Mouse (Mus musculus) forebrain, embryonic 12.5 days (tissue): ENCODE measurements around the gene Mrpl55. TPM values are rescaled to one million over a fixed set of nuclear protein-coding genes. Genes with fewer than 3 reads are reported as not detected.
A peak's percentile ranks its signal among the peaks of the same experiment; 100 is the strongest.

Experiments
- ATAC-seq: fragments of 200-750 bp; cut with Nextera tagmentation; 2 replicates; pipeline ENCODE4 v1.8.0; 2017; ENCODE audit warnings: moderate TSS enrichment; ENCODE audit not compliant: low FRiP score
- H3K27ac ChIP-seq: fragments of 300-500 bp; sonication (generic); 2 replicates; pipeline ENCODE4 v1.5.1; 2016; ENCODE audit warnings: mild to moderate bottlenecking
- H3K27me3 ChIP-seq: fragments of 300-500 bp; sonication (generic); 2 replicates; pipeline ENCODE4 v1.6.1; 2016; ENCODE audit warnings: mild to moderate bottlenecking
- H3K36me3 ChIP-seq: fragments of 300-500 bp; sonication (generic); replicated peaks from 2 replicates; pipeline ENCODE4 v1.6.1; 2016; ENCODE audit warnings: mild to moderate bottlenecking
- H3K4me1 ChIP-seq: fragments of 300-500 bp; sonication (generic); 2 replicates; pipeline ENCODE4 v1.6.1; 2016
- H3K4me2 ChIP-seq: fragments of 300-500 bp; sonication (generic); 2 replicates; pipeline ENCODE4 v1.6.1; 2016; ENCODE audit warnings: mild to moderate bottlenecking, moderate library complexity
- H3K4me3 ChIP-seq: fragments of 300-500 bp; sonication (generic); replicated peaks from 2 replicates; pipeline ENCODE4 v1.5.1; 2016; ENCODE audit warnings: mild to moderate bottlenecking
- H3K9ac ChIP-seq: fragments of 300-500 bp; sonication (generic); 2 replicates; pipeline ENCODE4 v1.6.1; 2016; ENCODE audit warnings: mild to moderate bottlenecking
- H3K9me3 ChIP-seq: fragments of 300-500 bp; sonication (generic); 2 replicates; pipeline ENCODE4 v1.6.1; 2016
- WGBS: fragments of 180-500 bp; shearing (Covaris S2); methylation state at CpG from one replicate; pipeline ENCODE4 v1.1.7; 2016; 5-methylcytosine and 5-hydroxymethylcytosine counted together
- polyA plus RNA-seq: library from polyadenylated mRNA; unstranded; fragments of >200 nt; fragmentation: Nextera tagmentation; extraction: Ambion mirVana; gene quantifications from 2 replicates; pipeline ENCODE4 v1.2.1, GENCODE M21; 2016

Gene Mrpl55
- polyA plus RNA-seq, 1 experiment from 2014 or later = 88.9 TPM

- Histone ChIP-seq H3K9me3 (no peaks in the 10 kb centered on the region), H3K36me3 (no peaks in the 10 kb centered on the region), H3K27me3 (peaks cover 48% of the 10 kb centered on the region), H3K4me3 (no peak overlapping the region), H3K4me1 (peaks cover 17% of the 10 kb centered on the region), H3K27ac (0 out of 2 replicates have a peak overlapping the region, but pooled peaks have one; percentile 26), H3K9ac (no peak overlapping the region), H3K4me2 (no peak overlapping the region)
- WGBS = 82% methylated on average over 4 of the region's 4 CpGs
- ATAC-seq = 0 out of 2 replicates have a peak, but pooled peaks have one; percentile 16
Observed at GRCm38 (mm10) chr11:59239796-59240195, 37.5 kb downstream of the Mrpl55 start.

- Histone ChIP-seq H3K4me2 (no peak overlapping the region), H3K27me3 (peaks cover 48% of the 10 kb centered on the region), H3K36me3 (no peaks in the 10 kb centered on the region), H3K4me1 (peaks cover 17% of the 10 kb centered on the region), H3K9me3 (no peaks in the 10 kb centered on the region), H3K4me3 (no peak overlapping the region), H3K9ac (no peak overlapping the region), H3K27ac (no peak overlapping the region)
- WGBS = 29% methylated on average over 1 of the region's 3 CpGs
- no peak for ATAC-seq
Observed at GRCm38 (mm10) chr11:59241841-59242240, 39.6 kb downstream of the Mrpl55 start.

DNA sequence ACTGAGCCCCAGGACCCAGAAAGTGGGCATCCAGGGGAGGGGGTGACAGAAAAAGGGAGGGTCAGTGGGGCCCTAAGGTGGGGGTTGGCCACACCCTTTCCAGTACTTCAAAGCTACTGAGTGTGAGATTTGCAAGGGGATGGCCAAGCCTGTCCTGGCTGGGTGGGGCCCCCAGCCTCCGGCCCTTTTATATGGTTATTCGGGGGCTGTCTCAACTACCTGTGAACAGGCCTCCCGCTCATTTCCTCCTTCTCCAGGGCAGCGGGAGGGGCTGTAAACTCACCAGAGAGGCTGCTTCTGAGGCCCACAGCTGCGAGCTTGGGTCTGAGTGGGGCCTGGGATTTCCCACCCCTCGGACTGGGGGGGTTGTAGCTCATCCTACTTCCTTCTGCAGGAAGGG is 41.6 kb downstream of the Mrpl55 start:
- H3K4me2 ChIP-seq = no peak overlapping the region
- H3K9me3 ChIP-seq = no peaks in the 10 kb centered on the region
- peaks cover 10% of the 10 kb centered on the region for H3K4me1 ChIP-seq
- no peaks in the 10 kb centered on the region for H3K36me3 ChIP-seq
- H3K4me3 ChIP-seq = no peak overlapping the region
- H3K9ac ChIP-seq = no peak overlapping the region
- no peak for ATAC-seq
- 48% methylated on average over 6 of the region's 6 CpGs for WGBS
- H3K27ac ChIP-seq = no peak overlapping the region
- H3K27me3 ChIP-seq = peaks cover 44% of the 10 kb centered on the region

- Histone ChIP-seq H3K27ac (no peak overlapping the region), H3K9ac (no peak overlapping the region), H3K36me3 (no peaks in the 10 kb centered on the region), H3K4me3 (no peak overlapping the region), H3K4me2 (no peak overlapping the region), H3K9me3 (no peaks in the 10 kb centered on the region), H3K27me3 (peaks cover 24% of the 10 kb centered on the region; the same call in 1 of the 2 replicates), H3K4me1 (no peaks in the 10 kb centered on the region)
- ATAC-seq = no peak
- WGBS = 77% methylated on average over 10 of the region's 10 CpGs
Observed at GRCm38 (mm10) chr11:59248101-59248500, 45.8 kb downstream of the Mrpl55 start.

Other genes with a start within 250 kb of the Mrpl55 start
- 91.9 and 92.9 TPM in 2 replicates for gene Hist3h2a, start 247.8 kb upstream of the Mrpl55 start, polyA plus RNA-seq
- gene Trim17, start 247.8 kb upstream of the Mrpl55 start, polyA plus RNA-seq = 0.89 and 1.0 TPM in 2 replicates
- gene Trim11, start 224.4 kb upstream of the Mrpl55 start, polyA plus RNA-seq = 19.2 and 20.9 TPM in 2 replicates
- gene Obscn, start 66.1 kb upstream of the Mrpl55 start, polyA plus RNA-seq = not detected in 2 replicates
- 5.9 and 6.6 TPM in 2 replicates for gene Iba57, start 38.7 kb upstream of the Mrpl55 start, polyA plus RNA-seq
- gene Gjc2, start 19.3 kb upstream of the Mrpl55 start, polyA plus RNA-seq = 0.09 and 0.26 TPM in 2 replicates
- gene Guk1, start 10.3 kb upstream of the Mrpl55 start, polyA plus RNA-seq = 83.4 and 95.5 TPM in 2 replicates
- gene 2310033P09Rik, start 5.8 kb downstream of the Mrpl55 start, polyA plus RNA-seq = 36.2 and 38.4 TPM in 2 replicates
- gene Arf1, start 25.8 kb downstream of the Mrpl55 start, polyA plus RNA-seq = 539 and 565 TPM in 2 replicates
- 4.9 and 6.8 TPM in 2 replicates for gene Wnt3a, start 88.3 kb downstream of the Mrpl55 start, polyA plus RNA-seq
- 4.9 and 5.3 TPM in 2 replicates for gene Wnt9a, start 104.4 kb downstream of the Mrpl55 start, polyA plus RNA-seq
- gene Prss38, start 173.2 kb downstream of the Mrpl55 start, polyA plus RNA-seq = not detected in 2 replicates
- 13.3 and 15.6 TPM in 2 replicates for gene Jmjd4, start 247.6 kb downstream of the Mrpl55 start, polyA plus RNA-seq
- gene Snap47, start 248.7 kb downstream of the Mrpl55 start, polyA plus RNA-seq = 169 and 173 TPM in 2 replicates